In genomic region chr6:98575227-98575626, GRCm38 (mm10) we compare ENCODE assay signal across 16 mouse cellular contexts.
"Had no signal": no experiment of that assay in that cellular context is flagged by ENCODE, and none has a peak within 500 bp of the region (broad histone marks: within the 10 kb centered on the region; RNA-seq: fewer than 3 reads in every experiment).

No protein-coding gene starts in this region.

- DNase-seq: kidney, adult 18-20 months; kidney, adult 9 months; kidney, postnatal 14 days; kidney, postnatal 4 days; layer of hippocampus, postnatal 36 days; liver, embryonic 13.5 days; lung, adult 2 months; midbrain, embryonic 14.5 days; retina, postnatal 1 day; right cerebral cortex, postnatal 25 days; spleen, adult 18-20 months; thymus, adult 18-20 months; thymus, postnatal 36 days had no signal

- ATAC-seq: intestine, embryonic 16.5 days had no signal

- H3K27me3 ChIP-seq: liver, embryonic 13.5 days; neural tube, embryonic 13.5 days; stomach, embryonic 15.5 days had no signal

- H3K36me3 ChIP-seq: liver, embryonic 13.5 days; neural tube, embryonic 13.5 days; stomach, embryonic 15.5 days had no signal
